Mouse (Mus musculus) embryo, embryonic 9.5 days (tissue): Measurements from ENCODE around the gene Smchd1.

Source experiments
- DNase-seq: peaks from one replicate; pipeline ENCODE4 v3.0.0-alpha.2; 2017; ENCODE audit errors: extremely low spot score

Gene Smchd1

GRCm38 (mm10) chr17:71310486-71311339 lies 164.4 kb downstream of the Smchd1 start:
- DNase-seq, result peak; percentile 74

GRCm38 (mm10) chr17:71309711-71310485 lies 165.2 kb downstream of the Smchd1 start:
- DNase-seq, result peak; percentile 63

- DNase-seq, result peak; percentile 56
These were observed 166.0 kb downstream of the Smchd1 start for GRCm38 (mm10) chr17:71309141-71309540.

GRCm38 (mm10) chr17:71308296-71308695 lies 166.8 kb downstream of the Smchd1 start:
- no peak for DNase-seq

- no peak for DNase-seq
These were observed 167.8 kb downstream of the Smchd1 start for GRCm38 (mm10) chr17:71307251-71307790.

GRCm38 (mm10) chr17:71306716-71307115 lies 168.4 kb downstream of the Smchd1 start:
- no peak for DNase-seq

- DNase-seq, result no peak
These were observed 169.1 kb downstream of the Smchd1 start for GRCm38 (mm10) chr17:71306091-71306490.

GRCm38 (mm10) chr17:71303444-71303843 lies 171.7 kb downstream of the Smchd1 start:
- DNase-seq, result no peak

GRCm38 (mm10) chr17:71301413-71301812 lies 173.7 kb downstream of the Smchd1 start:
- no peak for DNase-seq

- no peak for DNase-seq
These were observed 174.8 kb downstream of the Smchd1 start for GRCm38 (mm10) chr17:71300338-71300737.

GRCm38 (mm10) chr17:71299879-71300278 lies 175.3 kb downstream of the Smchd1 start:
- DNase-seq, result no peak

- no peak for DNase-seq
These were observed 180.6 kb downstream of the Smchd1 start for GRCm38 (mm10) chr17:71294570-71294969.
